Mouse (Mus musculus): Measurements from ENCODE around the gene Igdcc3.

Gene Igdcc3

DNA sequence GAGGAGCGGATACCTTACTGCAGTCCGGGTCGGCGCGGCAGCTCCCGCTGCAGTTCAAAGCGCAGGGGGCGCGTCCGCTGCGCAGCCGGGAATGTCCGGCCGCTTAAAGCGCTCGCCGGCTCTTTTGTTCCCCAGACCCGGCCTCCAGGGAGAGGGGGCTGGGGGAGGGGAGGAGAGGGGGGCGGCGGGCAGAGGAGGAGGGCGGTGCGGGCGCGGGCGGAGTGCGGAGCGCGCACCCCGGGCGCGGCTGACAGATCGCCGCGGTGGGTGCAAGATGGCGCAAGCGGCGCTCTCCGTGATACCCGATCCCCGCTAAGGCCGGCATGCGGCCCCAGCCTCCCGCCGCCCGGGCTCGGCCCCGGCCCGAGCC, at the start of gene Igdcc3:
Igdcc3 (plus strand) TSS at position 254 of the 370 bp plus-strand sequence.
- DNase-seq (ENCODE audit: low spot score), result no peak

DNA sequence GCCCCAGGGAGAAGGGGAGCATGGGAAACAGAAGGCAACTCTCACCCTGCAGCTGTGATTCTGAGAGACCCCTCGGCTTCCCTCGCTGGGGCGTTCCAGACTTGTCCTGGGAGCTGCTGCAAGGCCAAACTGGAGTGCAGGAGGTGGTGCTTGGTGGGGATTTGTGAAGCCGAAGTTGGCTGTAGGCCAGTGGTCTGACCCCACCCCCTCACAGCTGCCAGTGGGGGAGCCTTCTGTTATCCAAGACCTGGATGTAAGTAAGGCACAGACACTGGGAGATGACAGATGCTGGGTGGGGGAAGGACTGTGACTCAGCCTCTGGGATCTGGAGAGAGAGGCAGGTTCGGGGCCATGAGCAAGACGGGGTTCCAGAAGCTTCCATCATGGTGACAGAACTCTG, 46.8 kb upstream of the Igdcc3 start:
- DNase-seq (ENCODE audit: low spot score), result peak; percentile 68

DNA sequence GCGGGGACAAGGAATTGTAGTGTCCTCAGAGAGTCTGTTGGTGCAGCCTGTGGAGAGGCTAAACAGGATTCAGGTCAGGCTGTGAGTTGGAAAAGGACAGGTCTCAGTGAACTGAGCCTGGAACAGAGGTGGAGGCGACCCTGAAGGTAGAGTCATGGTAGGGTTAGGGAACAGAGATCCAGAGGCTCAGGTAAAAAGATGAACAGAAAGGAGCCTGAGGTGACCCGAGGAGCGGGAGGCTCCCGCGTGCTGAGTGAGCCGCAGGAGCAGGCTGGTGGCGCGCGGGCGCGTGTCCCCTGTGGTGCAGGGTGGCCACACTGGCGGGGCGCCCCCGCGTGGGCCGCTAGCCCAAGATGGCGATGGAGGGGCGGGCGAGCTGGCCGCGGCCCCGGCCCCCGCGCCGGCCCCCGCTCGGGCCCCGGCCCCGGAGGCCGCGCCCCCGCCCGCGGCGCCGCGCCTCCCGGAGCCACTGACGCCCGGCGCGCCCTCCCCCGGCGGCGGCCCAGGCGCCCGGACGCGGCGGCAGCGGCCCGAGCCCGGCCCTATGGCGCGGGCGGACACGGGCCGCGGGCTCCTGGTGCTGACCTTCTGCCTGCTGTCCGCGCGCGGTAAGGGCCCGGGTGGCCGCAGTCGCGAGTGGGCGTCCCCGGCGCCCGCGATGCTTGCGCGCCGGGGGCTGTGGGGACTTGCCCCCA, 39.9 kb upstream of the Igdcc3 start, which contains the start of gene Igdcc4:
Igdcc4 (plus strand) TSS at position 496 of the 695 bp plus-strand sequence.
- DNase-seq (ENCODE audit: low spot score), result peak; percentile 23

DNA sequence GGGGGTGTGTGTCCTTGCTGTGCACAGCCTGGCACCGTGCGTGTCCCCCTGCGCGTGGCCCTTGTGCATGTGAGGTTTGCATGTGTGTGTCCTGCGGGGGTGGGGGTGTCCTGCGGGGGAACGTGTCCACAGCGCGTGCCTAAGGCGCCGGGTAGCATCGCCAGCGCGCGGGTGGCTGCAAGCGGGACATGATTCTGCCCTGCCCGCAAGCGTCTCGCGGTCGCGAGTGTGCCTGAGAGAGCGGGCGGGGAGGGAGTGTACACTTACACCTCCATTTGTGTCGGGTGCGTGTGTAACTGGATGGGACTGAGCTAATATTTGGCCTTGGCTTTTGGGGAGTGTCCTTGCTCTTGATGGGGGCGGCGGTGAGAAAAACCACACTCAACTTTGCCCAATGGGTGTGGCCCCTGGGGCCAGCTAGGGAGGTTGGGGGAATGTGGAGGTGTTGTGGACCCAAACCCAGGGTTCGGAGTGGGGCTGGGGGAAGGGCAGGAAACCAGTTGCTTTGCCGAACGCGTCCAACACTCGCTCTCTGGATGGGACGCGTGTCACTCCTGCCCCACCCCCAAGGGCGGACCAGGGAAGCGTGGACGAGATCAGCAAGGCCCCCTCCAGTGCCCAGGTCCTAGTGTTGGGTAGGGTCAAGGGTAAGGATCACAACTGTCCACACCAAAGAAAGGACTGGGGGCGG, 39.2 kb upstream of the Igdcc3 start:
- peak; percentile 37 for DNase-seq (ENCODE audit: low spot score)

DNA sequence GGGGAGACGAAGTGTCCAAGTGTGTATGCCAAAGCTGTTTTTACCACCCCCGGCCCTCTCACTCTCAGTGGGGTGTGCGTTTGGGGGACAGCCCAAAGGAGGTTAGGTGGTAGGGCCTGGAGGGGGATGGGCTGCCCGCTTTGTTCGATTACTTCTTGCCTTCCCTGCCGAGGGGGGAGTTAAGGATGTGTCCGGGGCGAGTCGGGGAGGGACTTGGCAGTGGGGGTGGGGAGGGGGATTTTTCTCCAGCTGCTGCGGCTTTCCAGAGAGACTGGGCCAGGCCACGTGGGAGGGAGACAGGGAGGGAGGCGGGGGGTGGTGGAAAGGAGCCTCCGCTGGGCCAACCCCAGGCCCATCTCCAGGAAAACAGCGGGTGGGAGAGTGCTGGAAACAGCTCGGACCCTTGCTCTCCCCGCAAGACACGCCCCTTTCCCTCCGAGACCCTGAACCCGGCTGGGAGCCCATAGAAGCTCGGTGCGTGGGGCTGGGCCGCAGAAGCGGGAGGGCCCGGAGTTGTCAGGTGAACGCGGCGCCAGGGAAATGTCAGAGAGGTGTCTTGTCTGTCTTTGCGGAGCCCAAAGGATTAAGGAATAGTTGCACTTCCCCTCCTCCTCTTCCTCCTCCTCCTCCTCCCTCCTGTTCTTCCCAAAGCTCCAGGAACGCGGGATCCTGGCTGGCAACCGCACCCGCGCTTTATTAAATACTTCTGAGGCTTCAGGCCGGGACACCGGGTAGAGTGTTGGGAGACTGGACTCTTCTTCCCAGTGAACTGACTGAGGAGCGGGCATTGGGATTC, 38.4 kb upstream of the Igdcc3 start:
- peak; percentile 41 for DNase-seq (ENCODE audit: low spot score)

DNA sequence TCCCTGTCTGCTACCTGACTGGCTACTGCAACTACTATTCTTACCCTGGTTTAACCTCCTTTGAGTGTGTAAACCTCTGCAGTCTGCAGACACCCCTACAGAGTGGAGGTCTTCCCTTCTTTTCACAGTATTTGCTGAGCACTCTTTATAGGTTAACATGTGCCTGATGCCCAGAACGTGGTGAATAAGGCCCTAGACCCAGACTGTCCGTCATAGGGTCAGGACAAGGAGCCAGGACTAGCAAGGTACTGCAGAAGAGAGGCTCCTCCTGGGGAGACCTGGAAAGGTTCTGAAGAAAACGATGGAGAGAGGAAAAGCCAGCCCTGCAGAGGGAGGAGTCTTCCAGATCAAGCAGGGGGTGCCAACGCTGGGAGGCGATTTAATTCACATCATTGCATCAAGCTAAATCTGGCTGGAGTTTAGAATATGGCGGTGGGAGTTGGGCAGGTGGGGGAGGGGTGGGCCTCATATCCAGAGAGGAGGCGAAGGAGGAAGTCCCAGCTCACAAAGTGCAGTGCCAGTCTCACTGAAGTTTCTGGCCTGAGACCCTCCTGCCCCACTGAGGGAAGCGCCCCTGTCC, 37.7 kb upstream of the Igdcc3 start:
- DNase-seq (ENCODE audit: low spot score), result no peak

DNA sequence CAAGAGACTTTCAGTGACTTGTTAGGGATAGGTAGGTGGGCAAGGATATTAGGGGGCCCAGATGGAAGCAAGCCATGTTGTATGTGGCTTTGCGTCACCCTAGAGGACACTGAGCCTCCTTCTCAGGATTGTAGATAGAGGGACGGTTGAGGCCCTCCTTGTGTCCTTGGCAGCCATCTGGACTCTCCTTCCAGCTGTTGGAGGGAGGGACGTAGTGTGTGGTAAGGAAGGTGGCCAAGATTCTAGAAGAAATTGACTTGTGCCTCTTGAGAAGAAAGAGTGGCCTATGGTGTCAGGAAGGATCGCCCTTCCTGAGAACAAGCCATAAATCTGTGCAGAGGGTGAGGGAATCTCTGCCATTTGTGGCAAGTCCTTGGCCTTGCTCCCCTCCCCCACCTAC, 34.2 kb upstream of the Igdcc3 start:
- DNase-seq (ENCODE audit: low spot score), result no peak

DNA sequence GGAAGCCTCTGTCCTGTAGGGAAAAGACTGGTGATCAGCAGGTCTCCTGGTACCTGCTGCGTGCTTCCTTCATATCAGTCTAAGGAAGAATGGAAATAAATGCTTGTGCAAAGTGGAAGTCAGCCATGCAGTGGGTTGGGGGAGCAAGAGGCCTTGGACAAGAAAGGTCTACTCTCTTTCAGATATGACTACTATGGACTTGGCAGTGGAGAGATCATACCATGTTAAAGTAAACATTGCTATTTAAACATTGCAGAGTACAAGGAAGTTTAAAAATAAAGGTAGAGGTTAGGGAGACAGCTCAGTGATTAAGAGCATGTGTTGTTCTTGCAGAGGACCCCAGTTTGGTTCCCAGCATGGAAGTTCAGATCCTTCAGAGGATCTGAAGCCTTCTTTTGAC, 33.1 kb upstream of the Igdcc3 start:
- no peak for DNase-seq (ENCODE audit: low spot score)

DNA sequence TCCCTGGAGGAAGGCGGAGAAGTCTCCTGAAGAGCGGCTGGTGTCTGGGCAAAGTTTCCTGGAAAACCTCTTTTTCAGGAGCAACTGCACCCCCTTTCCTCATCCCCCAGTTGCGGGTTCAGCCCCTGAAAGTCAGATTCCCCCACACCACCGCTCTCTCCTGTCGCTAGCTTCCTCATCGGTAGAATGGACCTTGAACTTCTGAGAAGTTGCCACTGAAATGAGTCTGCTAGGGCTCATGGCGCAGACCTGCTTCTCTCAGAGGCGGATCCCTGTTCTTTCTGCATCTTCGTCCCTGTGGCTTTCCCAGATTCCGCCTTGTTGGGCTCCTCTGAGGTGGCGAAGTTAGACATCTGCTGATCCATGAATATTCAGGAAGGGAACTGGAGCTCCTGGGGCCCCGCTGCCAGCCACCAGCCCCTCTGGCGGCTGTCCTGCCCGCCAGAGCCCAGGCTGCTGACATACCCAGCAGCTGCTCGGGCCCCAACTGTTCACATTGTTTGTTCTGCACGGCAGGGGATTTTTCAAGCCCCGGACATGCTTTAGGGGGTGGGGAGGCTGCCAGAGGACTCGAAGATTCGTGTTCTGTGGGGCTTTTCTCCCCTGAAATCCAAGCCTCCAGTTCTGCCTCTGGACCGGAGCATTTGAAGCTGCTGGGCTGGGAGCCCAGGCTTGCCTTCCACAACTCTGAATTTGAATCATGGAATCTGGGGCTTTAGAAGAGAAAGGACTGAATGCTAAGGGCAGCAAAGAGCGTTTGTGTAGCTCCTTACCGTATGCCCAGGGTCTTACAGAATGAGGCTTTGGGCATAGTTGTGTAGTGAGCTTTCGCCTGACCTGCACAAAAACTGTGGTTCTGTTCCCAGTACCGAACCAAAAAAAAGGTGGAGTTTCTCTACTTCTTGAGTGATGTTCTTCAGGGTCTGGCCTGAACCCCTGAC, 31.6 kb upstream of the Igdcc3 start:
- no peak for DNase-seq (ENCODE audit: low spot score)

DNA sequence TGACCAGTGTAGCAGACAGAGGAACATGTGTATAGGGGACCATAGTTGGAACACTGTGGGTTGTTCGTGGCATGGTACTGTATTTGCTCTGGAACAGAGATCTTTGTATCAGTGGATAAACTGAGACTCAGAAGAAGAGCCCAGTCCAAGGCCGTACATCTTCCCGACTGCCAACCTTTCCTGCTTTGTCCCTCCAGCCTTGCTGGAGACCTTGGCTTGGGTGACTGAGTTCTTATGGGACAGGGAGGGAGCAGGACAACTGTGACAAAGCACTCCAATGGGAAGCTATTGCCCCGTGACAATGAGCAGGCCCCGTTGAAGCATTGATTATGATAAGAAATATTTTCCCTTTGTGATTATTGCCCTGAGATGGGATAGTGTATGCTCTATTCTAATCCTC, 29.3 kb upstream of the Igdcc3 start:
- DNase-seq (ENCODE audit: low spot score), result no peak

DNA sequence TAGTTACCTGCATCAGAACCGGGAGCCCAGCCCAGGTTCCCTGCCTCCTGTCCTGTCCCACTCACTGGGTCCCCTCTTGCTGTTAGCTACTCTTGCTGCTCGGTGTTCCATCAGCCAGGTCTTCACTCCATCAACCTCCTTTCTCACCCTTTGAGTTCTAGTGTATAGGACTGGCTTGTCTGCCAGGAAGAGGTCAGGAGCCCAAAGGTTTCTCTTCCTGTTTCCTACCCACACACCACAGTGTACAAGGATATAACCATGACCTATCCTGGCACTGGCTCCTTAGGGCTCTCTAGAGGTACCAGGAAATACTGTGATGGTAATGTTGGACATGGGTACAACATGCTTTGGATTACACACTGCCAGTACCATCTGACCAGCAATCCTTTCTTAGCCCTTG, 27.3 kb upstream of the Igdcc3 start:
- no peak for DNase-seq (ENCODE audit: low spot score)

DNA sequence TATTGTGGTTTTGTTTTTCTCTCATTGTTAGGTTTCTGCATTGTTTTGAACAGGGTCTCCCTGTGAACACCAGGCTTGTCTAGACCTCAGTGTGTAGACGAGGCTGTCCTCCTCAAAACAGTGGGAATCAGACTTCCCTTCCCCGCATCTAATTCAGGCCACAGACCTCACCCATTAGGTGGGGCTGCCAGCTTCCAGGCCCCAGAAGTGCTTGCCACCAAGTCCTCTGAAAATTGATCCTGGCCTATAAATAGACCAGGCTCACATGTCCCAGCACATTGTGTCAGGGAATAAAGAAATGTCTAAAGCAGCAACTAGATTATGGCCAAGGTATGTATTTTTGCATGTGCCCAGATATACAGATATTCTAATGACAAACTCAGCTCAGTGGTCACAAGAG, 25.1 kb upstream of the Igdcc3 start:
- no peak for DNase-seq (ENCODE audit: low spot score)

DNA sequence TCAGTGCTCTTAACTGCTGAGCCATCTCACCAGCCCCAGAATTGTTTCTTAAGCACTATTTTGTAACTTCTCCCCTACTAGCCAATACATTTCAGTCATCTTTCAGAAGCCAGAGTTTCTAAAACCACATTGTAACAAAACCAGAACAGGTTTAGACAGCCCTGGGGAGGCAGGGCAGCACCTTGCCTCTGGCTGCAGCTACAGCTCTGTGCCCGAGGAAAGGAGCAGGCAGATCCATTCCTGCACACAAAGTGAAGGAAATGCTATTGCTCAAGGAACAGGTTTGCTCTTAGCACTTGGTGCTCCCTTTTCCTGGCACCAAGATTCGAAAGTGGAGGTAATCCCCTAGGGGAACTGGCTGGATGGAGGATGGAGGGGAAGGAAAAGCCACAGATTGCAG, 23.5 kb upstream of the Igdcc3 start:
- DNase-seq (ENCODE audit: low spot score), result no peak

DNA sequence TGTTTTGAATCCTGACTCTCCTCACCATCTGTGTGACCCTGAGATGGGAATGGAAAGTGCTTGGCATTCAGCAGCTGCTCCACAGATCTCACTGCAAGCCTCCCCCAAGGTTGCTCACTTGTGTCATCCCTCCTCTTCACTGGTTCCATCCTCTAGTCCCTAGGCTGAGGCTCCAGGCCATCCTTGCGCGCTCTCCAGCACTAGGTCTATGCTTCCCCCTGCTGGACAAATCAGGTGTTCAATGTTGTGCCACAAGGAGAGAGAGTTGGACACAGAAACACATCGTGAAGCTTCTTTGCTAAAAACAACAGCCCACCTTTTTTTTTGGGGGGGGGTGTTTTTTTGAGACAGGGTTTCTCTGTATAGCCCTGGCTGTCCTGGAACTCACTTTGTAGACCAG, 20.1 kb upstream of the Igdcc3 start:
- peak; percentile 83 for DNase-seq (ENCODE audit: low spot score)

DNA sequence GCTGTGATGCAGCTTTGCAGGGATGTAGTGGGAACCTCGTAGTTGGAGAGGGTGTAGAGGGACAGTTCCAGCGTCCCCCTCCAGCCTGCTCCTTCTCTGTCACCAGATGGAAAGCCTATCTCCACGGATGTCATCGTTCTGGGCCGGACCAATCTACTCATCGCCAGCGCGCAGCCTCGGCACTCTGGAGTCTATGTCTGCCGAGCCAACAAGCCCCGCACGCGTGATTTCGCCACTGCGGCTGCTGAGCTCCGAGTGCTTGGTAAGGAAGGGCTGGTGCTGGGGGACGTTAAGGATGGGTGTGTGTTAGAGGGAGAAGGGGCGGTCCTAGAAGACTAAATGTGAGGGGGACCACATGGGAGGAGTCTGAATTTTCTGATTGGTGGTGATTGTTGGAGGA, 18.4 kb upstream of the Igdcc3 start:
- DNase-seq (ENCODE audit: low spot score), result no peak

DNA sequence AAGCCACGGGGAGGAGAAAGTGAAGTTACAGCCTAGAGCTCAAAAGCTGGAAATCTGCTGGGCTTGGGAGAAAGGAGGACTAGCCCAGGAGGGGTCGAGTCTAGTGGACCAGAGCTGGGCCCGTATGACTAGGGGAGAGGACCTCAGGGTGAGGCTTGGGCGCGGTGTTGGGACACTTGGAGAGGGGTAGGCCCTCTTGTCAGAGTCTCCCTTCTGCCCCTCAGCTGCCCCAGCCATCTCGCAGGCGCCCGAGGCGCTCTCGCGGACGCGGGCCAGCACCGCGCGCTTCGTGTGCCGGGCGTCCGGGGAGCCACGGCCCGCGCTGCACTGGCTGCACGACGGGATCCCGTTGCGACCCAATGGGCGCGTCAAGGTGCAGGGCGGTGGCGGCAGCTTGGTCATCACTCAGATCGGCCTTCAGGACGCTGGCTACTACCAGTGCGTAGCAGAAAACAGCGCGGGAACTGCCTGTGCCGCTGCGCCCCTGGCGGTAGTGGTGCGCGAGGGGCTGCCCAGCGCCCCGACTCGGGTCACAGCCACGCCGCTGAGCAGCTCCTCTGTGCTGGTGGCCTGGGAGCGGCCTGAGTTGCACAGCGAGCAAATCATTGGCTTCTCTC, 17.3 kb upstream of the Igdcc3 start:
- DNase-seq (ENCODE audit: low spot score), result peak; percentile 33

DNA sequence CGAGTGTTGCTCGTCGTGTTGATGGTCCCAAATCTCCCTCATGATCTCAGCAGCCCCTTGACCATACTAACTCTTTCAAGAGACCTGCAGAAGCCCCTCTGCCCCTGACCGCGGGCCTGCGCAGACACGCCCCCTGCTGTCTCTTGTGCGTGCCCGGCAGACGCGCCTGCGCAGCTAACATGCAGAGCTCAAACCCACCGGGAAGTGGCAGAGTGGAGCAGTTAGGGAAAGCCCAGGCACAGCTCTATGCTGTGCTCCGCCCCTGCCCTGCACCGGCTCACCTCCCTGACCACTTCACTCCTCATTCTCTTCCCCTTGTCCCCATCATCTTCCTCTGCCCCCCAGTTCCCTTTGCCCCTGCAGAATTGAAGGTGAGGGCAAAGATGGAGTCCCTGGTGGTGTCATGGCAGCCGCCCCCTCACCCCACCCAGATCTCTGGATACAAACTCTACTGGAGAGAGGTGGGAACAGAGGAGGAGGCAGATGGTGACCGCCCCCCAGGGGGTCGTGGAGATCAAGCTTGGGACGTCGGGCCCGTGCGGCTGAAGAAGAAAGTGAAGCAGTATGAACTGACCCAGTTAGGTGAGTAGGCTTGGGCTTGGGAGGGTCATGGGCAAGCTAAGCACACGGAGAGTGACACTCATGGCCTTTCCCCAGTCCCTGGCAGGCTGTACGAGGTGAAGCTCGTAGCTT, 12.7 kb upstream of the Igdcc3 start:
- no peak for DNase-seq (ENCODE audit: low spot score)

DNA sequence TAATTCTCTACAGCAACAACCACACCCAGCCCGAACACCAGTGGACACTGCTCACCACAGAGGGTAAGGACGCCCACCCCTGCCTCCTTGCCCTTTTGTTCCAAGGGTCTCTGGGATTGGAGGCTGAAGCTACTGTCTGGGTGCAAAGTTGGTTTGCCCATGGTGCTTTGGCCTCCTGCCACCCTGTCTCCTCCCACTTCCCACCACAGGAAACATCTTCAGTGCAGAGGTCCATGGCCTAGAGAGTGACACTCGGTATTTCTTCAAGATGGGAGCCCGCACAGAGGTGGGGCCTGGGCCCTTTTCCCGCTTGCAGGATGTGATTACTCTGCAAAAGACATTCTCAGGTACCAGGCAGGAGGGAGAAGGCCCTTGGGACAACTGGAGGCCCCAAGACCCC, 9.3 kb upstream of the Igdcc3 start:
- no peak for DNase-seq (ENCODE audit: low spot score)

DNA sequence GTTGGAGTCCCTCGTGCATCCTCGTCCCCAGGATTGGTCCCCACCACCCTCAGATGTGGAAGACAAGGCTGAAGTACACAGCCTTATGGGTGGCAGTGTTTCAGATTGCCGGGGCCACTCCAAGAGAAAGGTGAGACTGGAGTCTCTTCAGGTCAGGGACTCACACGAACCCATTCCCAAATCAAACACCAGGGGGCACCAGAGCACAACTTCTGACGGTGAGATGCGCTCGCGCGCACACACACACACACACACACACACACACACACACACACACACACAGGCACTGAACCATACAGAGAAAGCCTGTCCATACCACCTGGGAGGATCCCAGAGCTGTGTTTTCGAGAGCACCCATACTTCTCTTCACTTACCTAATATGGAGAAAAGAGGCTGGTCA, 7.2 kb upstream of the Igdcc3 start:
- DNase-seq (ENCODE audit: low spot score), result peak; percentile 76

DNA sequence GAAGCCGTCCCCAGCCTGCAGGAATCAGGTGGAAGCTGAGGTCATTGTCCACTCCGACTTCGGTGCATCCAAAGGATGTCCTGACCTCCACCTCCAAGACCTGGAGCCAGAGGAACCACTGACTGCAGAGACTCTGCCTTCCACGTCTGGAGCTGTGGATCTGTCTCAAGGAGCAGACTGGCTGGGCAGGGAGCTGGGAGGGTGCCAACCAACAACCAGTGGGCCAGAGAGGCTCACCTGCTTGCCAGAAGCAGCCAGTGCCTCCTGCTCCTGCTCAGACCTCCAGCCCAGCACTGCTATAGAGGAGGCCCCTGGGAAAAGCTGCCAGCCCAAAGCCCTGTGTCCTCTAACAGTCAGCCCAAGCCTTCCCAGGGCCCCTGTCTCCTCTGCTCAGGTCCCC, 5.9 kb upstream of the Igdcc3 start:
- no peak for DNase-seq (ENCODE audit: low spot score)

DNA sequence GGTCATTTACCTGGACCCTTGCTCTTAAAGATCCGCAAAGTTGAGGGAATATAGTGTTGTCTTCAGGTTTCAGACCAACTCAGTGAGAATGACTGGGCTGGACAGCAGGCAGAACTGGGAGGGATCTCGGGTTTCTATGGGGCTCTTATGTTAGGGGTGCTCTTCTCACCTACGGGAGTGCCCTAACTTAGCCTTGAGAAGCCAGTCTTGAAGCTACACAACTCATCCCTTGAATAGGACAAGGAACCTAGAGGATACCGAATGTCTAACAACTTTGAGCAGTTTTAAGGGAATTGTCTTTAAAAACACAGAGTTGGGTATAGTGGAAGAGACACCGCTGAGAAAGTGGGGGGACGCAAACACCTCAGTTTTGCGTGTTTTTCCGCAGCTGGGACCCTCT, 498 bp upstream of the Igdcc3 start:
- no peak for DNase-seq (ENCODE audit: low spot score)
